9 mouse cellular contexts compared by ENCODE assay signal in genomic region chr17:80564611-80564924, GRCm38 (mm10). TPM values are rescaled to one million over a fixed set of nuclear protein-coding genes. Genes with fewer than 3 reads are reported as not detected.
A peak's percentile ranks its signal among the peaks of the same experiment; 100 is the strongest.
DNase-seq lines count a peak whose midpoint lies in the region; ATAC-seq and TF ChIP-seq lines count a peak whose summit lies in the region.
"Had no signal": no experiment of that assay in that cellular context is flagged by ENCODE, and none has a peak within 500 bp of the region (broad histone marks: within the 10 kb centered on the region; RNA-seq: fewer than 3 reads in every experiment).

No protein-coding gene starts in this region.

- no peaks in the 10 kb centered on the region for H3K4me1 ChIP-seq in kidney, embryonic 15.5 days
- peaks cover 20% of the 10 kb centered on the region for H3K4me1 ChIP-seq in E14TG2a.4 (replicated peaks; ENCODE audit: low read depth, low read length)
- no peaks in the 10 kb centered on the region for H3K4me1 ChIP-seq in brown adipose tissue, adult 24 weeks (ENCODE audit: control insufficient read depth, insufficient read depth, insufficient read length, low read length)
- H3K4me1 ChIP-seq: embryonic facial prominence, embryonic 15.5 days had no signal

- DNase-seq in kidney, adult 9 months: peak; percentile 45
- DNase-seq in lung, postnatal 10 days: peak; percentile 37
- peak; percentile 53 for DNase-seq in thymus, postnatal 4 days
- no peak for DNase-seq in urinary bladder, postnatal 4 days (ENCODE audit: low spot score in 2 of 2)
- no peak for DNase-seq in ovary, postnatal 36 days (ENCODE audit: low spot score)

- no peak overlapping the region; the same call in 1 of the 2 replicates for H3K27ac ChIP-seq in kidney, embryonic 15.5 days
- peak overlapping the region; percentile 64 for H3K27ac ChIP-seq in brown adipose tissue, adult 24 weeks (replicated peaks; ENCODE audit: low read depth, low read length)
- H3K27ac ChIP-seq: embryonic facial prominence, embryonic 15.5 days had no signal

- no peaks in the 10 kb centered on the region for H3K27me3 ChIP-seq in kidney, embryonic 15.5 days
- no peaks in the 10 kb centered on the region for H3K27me3 ChIP-seq in E14TG2a.4 (ENCODE audit: insufficient read depth, low read length)
- H3K27me3 ChIP-seq: embryonic facial prominence, embryonic 15.5 days had no signal

- H3K4me2 ChIP-seq in kidney, embryonic 15.5 days: no peak overlapping the region
- H3K4me2 ChIP-seq: embryonic facial prominence, embryonic 15.5 days had no signal

- no peak overlapping the region for H3K4me3 ChIP-seq in kidney, embryonic 15.5 days (replicated peaks)
- no peak overlapping the region for H3K4me3 ChIP-seq in E14TG2a.4 (replicated peaks; ENCODE audit: low read length)
- H3K4me3 ChIP-seq in brown adipose tissue, adult 24 weeks (ENCODE audit: insufficient read depth, low read depth, low read length): peak overlapping the region; percentile 50
- H3K4me3 ChIP-seq: embryonic facial prominence, embryonic 15.5 days had no signal

- peak; percentile 41 for TF ChIP-seq CTCF in E14TG2a.4 (conservative IDR thresholded peaks at IDR 0.05; ENCODE audit: low read length)

- no peak for ATAC-seq in kidney, embryonic 15.5 days (replicated peaks; ENCODE audit: low FRiP score)

- H3K9ac ChIP-seq in kidney, embryonic 15.5 days: no peak overlapping the region
- H3K9ac ChIP-seq: embryonic facial prominence, embryonic 15.5 days had no signal

- WGBS in kidney, embryonic 15.5 days: 75% methylated on average over 3 of the region's 3 CpGs

- no peaks in the 10 kb centered on the region for H3K36me3 ChIP-seq in kidney, embryonic 15.5 days
- H3K36me3 ChIP-seq in E14TG2a.4 (ENCODE audit: insufficient read depth, low read length): no peaks in the 10 kb centered on the region
- H3K36me3 ChIP-seq: embryonic facial prominence, embryonic 15.5 days had no signal

- peaks cover 6% of the 10 kb centered on the region; the same call in 1 of the 2 replicates for H3K9me3 ChIP-seq in kidney, embryonic 15.5 days (replicated peaks)
- peaks cover 41% of the 10 kb centered on the region for H3K9me3 ChIP-seq in E14TG2a.4 (ENCODE audit: low read length)
- H3K9me3 ChIP-seq: embryonic facial prominence, embryonic 15.5 days had no signal

RNA-seq across cellular contexts. Expression of gene Cdkl4, which starts 13.0 kb away (rescaled TPM):
- 0.81 and 0.82 TPM in 2 replicates for polyA plus RNA-seq in kidney, embryonic 15.5 days (2015; fragmentation: Nextera tagmentation; extraction: Ambion mirVana)
- polyA plus RNA-seq in brown adipose tissue, adult 24 weeks (2012; ENCODE audit: insufficient read depth, insufficient read length, missing spikeins): not detected in 2 replicates

Comparison
In these comparisons a context has a peak if more than half of its experiments do, and no peak if none do; other contexts are left out.
1. DNase-seq: peak in kidney, adult 9 months (single experiment), lung, postnatal 10 days (single experiment) and thymus, postnatal 4 days (single experiment); none in urinary bladder, postnatal 4 days (0 of 2) and ovary, postnatal 36 days (single experiment).